Mouse (Mus musculus) duodenum, adult 2 months (tissue): Measurements from ENCODE around the gene Slc12a6. TPM values are rescaled to one million over a fixed set of nuclear protein-coding genes. Genes with fewer than 3 reads are reported as not detected.

Source experiments
- polyA plus RNA-seq: library from polyadenylated mRNA; depleted of rRNA; stranded (reverse); fragments of >200 nt; gene quantifications from 2 replicates; pipeline ENCODE4 v1.2.3, GENCODE M21; 2012; ENCODE audit warnings: low replicate concordance; rRNA removed

The Slc12a6 gene
- 6.7 and 8.0 TPM in 2 replicates for polyA plus RNA-seq

DNA sequence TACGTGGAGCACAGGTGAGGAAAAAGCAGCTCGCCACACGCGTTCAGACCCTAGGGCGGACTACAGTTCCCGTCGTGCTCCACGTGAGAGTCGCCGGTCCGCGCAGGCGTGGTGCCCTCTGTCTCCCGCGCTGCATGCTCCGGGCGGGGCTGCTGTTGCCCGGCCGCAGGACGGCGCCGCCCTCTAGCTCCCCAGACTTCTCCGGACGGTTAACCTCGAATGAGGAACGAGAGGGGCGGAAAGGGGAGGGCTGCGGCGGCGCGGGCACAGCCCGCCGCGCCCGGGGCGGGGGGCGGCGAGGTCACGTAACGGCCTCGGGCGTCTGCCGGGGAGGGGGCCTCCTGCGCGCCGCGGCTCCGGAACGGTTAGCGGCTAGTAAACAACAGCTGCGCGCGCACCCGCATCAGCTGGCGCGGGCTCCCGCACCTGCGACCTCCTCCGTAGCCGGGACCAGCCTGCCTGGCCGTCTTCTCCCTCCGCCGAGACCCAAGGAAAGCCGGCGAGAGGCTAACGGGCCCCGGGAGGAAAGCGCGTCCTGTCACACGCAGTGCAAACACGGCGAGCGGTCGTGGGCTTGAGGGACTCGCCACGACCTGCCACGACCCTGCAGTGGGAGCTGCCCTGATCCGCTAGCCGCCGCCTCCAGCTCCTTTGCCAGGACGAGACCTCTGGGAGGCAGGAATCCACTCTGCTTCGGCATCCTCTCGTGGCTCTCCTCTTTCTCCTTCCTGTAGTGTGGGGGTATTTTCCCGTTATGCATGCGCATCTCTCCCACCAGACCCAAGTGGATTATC lies at the start of gene Slc12a6:
TSS of gene Slc12a6 (plus strand) at position 378 of the 794 bp plus-strand sequence.

DNA sequence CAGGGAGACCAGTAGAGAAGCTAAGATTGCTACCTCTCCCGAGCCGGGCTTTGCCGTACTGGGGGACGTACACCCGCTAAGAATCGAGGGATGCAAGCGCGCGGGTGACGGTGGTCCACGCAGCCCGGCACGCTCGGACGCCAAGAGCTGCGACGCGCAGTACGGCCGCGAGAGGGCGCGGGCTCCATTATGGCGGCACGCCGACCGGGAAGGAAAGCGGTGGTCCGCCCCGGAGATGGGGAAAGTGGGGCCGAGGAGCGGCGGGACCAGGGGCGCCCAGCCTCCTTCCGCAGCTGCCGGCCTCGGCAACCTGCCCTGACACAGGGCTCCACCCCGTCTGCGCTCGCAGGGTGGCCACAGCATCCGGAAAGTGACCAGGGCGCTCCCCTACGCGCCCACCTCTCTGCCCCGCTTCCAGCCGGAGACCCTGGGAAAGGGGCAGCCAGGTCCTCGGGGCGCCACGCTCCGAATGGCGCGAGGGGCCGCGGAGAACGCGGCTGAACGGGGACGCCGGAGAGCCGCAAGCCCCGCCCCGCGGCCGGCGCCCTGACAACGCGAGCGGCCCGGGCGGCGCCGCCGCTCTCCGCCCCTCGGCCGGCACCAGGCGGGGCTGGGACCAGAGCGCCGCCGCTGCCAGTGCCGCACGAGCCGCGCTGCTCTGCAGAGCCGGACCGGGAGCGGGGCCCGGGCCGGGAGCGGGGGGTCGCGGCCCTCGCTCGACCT lies 26.3 kb upstream of the Slc12a6 start, which contains the start of gene Lpcat4:
TSS of gene Lpcat4 (plus strand) at position 257 of the 723 bp plus-strand sequence.

DNA sequence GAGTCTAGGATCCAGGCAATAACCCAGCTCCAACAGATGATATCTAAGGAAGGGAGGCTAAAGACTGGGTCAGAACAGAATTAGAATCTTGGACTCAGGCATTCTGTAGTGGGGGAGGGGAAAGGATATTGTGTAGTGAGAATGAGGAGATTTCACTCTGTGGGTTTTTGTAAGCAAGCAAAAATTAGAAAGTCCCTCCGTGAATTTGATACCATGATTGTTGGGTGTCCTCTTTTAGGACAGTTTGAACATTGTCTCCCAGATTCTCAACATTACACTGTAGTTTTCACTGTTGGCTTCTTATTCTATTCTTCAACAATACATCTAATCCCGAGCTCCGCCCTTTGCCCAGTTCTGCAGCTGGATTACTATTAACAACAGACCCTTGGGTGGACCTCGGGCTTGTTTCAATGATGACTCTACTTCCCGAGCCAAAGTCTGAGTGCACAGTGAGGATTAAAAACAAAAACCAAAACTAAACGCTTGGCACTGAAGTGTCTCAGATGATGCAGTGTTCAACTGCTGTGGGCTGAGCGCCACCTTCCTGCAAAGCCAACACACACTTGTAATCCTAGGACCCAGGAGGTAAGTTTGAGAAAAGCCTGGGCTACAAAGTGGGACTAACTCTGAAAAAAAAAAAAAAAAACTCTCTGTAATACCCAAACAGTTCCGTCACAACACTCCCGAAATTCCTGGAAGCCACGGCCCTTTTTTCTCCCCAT lies 6.2 kb upstream of the Slc12a6 start, which contains the start of gene Nutm1:
TSS of gene Nutm1 (minus strand) at position 51 of the 722 bp plus-strand sequence.

DNA sequence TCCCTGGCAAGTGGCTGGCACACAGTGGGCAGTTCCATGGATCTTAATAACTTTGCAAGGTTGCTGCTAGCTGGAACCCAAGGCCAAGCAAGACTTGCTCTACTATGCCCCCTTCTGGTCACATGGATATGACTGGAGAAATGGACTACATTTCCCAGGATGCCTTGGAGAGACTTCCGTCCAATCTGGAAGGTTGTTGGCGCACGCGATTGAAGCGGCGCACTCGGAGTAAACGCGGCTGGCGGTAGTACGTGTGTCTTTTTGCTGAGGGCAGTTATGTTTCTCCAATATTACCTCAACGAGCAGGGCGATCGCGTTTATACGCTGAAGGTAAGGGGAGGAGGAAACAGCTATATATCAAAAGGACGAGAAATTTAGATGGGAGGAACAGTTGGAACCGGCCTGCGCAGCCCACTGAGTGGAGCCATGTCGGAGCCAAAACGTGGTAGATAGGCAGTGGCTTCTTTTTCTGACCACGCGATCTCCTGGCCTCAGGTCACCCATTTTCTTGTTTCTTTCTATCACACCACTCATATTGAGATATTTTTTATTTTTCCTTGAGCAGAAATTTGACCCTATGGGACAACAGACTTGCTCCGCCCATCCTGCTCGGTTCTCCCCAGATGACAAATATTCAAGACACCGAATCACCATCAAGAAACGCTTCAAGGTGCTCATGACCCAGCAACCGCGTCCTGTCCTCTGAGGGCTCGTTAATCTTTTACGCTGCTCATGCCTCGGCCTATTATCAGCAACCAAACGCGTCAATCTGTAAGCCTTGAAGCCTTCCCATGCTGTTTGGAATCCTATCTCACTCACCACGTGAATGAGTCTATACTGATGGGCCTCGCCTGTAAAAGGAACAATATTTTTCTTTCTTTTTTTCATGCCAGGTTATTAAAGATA lies 3.6 kb upstream of the Slc12a6 start, which contains the start of gene Nop10:
TSS of gene Nop10 (plus strand) at position 179 of the 906 bp plus-strand sequence.

DNA sequence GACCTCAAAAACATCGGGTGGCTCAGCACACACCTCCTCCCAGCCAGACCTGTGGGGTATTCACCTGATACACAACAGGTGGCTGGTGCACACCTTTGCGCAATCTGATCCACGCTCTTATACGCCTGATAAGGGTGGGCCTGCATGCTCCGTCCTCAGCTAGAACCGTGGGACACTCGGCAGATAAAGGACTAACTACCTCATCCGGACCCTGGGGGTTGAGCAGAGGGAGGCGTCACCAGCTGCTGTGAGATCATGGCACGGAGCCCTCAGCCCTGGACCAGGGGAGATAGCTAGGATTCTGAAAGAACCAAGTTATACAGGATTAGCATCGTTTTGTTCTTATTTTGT lies 592 bp downstream of the Slc12a6 start, which contains the start of gene Gm21985:
TSS of gene Gm21985 (plus strand) at position 73 of the 351 bp plus-strand sequence.

DNA sequence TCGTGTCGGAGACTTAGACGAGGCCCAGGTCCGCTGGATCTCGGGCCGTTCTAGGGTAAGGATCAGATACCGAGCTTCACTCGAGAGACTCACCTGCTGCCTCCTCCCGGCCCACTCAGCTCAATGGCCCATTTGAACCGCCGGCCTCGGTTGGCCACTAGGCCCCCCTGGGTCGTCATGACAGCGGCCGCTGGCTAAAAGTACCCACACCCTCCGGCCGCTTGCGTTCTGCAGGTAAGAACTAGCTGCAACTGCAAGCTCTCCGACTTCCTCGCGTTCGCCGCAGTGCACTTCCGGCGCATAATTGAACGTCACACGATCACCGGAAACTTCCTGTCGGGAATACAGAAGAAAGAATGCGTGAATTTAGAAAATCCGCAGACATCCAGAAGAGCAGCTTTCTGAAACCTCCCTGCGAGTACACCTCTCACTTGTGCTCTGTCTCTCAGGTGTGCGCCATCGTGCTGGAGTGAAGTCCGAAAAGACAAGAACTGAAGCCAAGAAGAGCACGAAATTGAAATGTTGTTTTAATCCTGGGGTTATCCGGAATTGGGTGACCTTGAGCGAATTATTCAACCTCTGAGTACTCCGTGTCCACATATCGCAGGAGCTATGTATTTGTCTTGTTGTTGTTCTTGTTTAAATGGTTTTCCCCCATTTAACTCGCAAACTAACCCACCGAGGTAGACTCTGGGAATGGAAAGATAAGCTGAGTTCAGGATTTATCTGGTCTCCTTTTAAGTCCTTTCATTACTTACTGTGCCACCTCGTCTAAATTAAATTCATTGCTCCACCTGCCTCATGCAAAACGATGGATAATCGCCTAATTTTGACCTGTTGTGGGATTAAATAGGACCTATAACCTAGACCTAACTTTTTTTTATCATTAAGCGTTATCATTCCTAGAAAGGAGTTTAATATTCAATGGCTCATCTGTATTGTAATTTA lies 102.4 kb downstream of the Slc12a6 start, which contains the start of gene Emc4:
TSS of gene Emc4 (minus strand) at position 302 of the 948 bp plus-strand sequence.

DNA sequence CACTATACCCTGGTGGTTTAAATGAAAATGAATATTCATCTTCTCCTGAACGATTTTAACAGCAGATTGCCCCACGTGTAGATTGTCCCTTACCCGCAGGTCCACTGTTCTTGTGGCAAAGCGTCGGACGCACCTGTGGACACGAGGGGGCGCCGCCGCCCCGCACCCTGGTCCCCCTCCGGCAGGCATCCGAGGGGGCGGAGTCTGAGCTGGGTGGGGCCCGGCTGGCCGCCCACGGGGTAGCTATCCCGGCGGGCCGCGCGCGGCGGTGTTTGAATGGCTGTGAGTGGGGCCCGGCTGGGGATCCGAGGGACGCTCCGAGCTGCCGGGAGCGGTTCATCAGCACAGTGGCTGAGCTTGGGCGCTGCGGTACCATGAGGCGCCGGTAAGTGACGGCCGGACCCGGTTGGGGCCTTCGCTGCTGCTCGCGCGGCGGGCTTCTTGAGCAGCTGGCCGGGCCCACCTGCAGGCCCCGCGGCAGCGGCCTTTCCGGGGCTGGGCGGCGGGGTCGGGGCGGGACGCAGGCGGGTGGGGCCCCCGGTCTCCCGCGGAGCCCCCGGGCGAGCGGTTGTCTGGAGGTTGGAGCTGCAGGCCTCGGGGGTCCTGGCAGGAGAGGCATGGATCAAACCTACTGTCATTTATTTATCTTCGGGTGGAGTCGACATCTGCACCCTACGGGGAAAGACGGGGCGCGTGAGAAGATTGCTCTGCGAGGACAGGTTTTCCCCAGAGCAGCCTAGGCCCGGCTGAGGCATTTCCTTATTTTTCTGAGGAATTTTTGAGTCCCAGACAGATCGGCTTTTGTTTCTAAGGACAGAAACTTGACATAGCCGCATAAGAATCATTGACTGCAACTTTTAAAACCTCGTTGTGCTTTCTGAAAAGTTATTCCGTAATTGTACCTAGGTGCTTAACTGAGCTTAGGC lies 113.6 kb downstream of the Slc12a6 start, which contains the start of gene Katnbl1:
TSS of gene Katnbl1 (plus strand) at position 239 of the 926 bp plus-strand sequence.

Other genes starting within 250 kb of the Slc12a6 start
- not detected in 2 replicates for gene Olfr1311, start 241.4 kb upstream of the Slc12a6 start, polyA plus RNA-seq
- not detected in 2 replicates for gene Olfr1312, start 215.6 kb upstream of the Slc12a6 start, polyA plus RNA-seq
- gene Olfr1313, start 188.0 kb upstream of the Slc12a6 start, polyA plus RNA-seq = not detected in 2 replicates
- not detected in 2 replicates for gene Olfr1314, start 169.0 kb upstream of the Slc12a6 start, polyA plus RNA-seq
- gene Olfr1315-ps1, start 150.4 kb upstream of the Slc12a6 start, polyA plus RNA-seq = not detected in 2 replicates
- gene Olfr1316, start 130.8 kb upstream of the Slc12a6 start, polyA plus RNA-seq = not detected in 2 replicates
- not detected in 2 replicates for gene Olfr1317, start 125.5 kb upstream of the Slc12a6 start, polyA plus RNA-seq
- not detected in 2 replicates for gene Olfr1318, start 111.6 kb upstream of the Slc12a6 start, polyA plus RNA-seq
- gene Lpcat4, start 26.4 kb upstream of the Slc12a6 start, polyA plus RNA-seq = 44.5 TPM in 2 replicates
- gene Nutm1, start 6.5 kb upstream of the Slc12a6 start, polyA plus RNA-seq = not detected in 2 replicates
- 27.9 and 28.0 TPM in 2 replicates for gene Nop10, start 3.9 kb upstream of the Slc12a6 start, polyA plus RNA-seq
- gene Gm21985, start 489 bp downstream of the Slc12a6 start, polyA plus RNA-seq = not detected in 2 replicates
- 42.1 and 43.8 TPM in 2 replicates for gene Emc4, start 102.2 kb downstream of the Slc12a6 start, polyA plus RNA-seq
- gene Katnbl1, start 113.4 kb downstream of the Slc12a6 start, polyA plus RNA-seq = 0.14 and 0.16 TPM in 2 replicates
- 1.1 and 1.4 TPM in 2 replicates for gene Emc7, start 189.2 kb downstream of the Slc12a6 start, polyA plus RNA-seq
- not detected in 2 replicates for gene Chrm5, start 214.9 kb downstream of the Slc12a6 start, polyA plus RNA-seq
- 0.39 and 1.3 TPM in 2 replicates for gene Aven, start 227.1 kb downstream of the Slc12a6 start, polyA plus RNA-seq